Mouse (Mus musculus): ENCODE data around the gene Chpf2.

Gene Chpf2

DNA sequence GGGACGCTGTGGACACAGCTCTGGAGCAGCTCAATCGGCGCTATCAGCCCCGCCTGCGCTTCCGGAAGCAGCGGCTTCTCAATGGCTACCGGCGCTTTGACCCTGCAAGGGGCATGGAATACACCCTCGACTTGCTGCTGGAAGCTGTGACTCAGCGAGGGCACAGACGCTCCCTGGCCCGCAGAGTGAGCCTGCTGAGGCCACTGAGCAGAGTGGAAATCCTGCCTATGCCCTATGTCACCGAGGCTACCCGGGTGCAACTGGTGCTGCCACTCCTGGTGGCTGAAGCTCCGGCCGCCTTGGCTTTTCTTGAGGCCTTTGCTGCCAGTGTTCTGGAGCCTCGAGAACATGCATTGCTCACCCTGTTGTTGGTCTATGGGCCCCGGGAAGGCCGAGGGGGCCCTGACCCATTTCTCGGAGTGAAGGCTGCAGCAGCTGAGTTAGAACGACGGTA, 4.8 kb downstream of the Chpf2 start:
- in situ Hi-C loops (cut with MboI, MseI), result loop anchor here (25.0 kb wide), 1 partner anchor 1179 kb away; no protein-coding TSS in a partner anchor

GRCm38 (mm10) chr5:24591796-24592470, 5.4 kb downstream of the Chpf2 start:
- in situ Hi-C loops (cut with MboI, MseI), result loop anchor here (25.0 kb wide), 1 partner anchor 1180 kb away; no protein-coding TSS in a partner anchor

DNA sequence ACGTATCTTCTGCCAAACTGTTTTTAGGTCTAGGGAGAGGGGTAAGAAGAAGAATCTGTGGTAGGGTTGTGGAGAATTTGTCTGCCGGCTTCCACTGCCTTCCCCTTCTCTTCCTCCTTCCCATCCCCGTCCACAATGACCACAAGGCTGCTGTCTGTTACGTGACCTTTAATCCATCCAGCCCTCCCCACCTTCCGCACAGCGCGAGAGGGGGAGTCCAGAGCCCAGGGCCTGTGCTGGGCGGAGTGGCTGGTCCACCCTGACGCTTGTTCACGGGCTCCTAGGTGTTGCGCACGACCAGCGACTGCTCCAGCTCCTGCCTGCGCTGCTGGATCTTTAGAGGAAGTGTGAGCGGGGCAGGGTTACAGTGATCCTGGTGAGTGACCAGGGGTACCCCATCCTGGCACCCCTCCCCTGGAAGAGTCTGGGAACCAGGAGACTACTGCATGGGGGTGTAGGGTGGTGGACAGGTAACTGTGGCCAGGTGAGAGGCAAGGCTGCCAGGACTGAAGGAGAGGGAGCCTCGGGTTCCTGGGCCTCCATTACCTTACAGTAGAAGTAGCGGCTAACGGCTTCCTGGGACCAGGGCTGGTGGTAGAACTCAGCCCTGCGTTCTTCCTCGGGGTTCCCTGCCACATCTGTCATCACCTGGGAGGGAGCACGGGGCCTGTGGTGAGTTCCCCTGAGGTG, 6.1 kb downstream of the Chpf2 start:
- in situ Hi-C loops (cut with MboI, MseI), result loop anchor here (25.0 kb wide), 1 partner anchor 1180 kb away; no protein-coding TSS in a partner anchor

GRCm38 (mm10) chr5:24593230-24593629, 6.7 kb downstream of the Chpf2 start:
- in situ Hi-C loops (cut with MboI, MseI), result loop anchor here (25.0 kb wide), 1 partner anchor 1181 kb away; no protein-coding TSS in a partner anchor

GRCm38 (mm10) chr5:24593928-24594327, 7.4 kb downstream of the Chpf2 start:
- in situ Hi-C loops (cut with MboI, MseI), result loop anchor here (25.0 kb wide), 1 partner anchor 1182 kb away; no protein-coding TSS in a partner anchor

DNA sequence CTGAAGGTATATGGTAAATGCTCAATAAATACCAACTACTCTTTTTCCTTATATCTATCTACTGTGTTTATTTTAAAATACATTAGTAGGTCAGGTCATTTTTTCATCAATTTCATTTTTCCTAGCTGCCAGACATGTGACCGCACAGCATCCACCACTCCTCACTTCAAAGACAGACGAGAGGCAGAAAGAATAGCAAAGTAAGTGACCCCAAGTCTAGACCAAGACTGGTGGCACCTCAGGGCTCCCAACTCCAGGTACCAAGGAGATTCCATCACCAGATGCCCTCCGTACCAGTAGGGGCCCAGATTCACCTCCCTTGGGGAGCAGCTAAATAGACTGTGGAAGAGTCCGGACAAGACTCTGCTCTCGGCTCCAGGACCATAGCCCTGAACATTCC, 7.8 kb downstream of the Chpf2 start:
- in situ Hi-C loops (cut with MboI, MseI), result loop anchor here (25.0 kb wide), 1 partner anchor 1182 kb away; no protein-coding TSS in a partner anchor

DNA sequence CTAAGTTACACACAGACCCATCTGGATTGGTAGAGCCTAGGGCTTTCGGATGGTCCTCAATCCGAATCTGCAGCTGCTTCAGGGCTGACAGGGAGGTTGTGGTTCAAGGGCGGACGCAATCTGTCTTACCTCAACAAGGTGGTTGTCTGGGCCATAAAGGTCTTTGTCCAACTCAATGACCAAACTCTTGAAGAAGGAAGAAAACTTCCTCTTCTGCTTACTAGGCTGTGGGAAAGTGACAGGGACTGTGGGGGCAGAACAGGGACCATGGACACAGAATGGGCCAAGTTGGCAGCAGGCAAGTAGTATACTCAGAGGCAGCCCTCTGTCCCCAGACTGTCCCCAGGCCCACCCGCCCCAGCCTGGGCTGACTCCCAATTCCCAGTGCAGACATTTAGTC, 8.7 kb downstream of the Chpf2 start:
- in situ Hi-C loops (cut with MboI, MseI), result loop anchor here (25.0 kb wide), 1 partner anchor 1183 kb away; no protein-coding TSS in a partner anchor

- in situ Hi-C loops (cut with MboI, MseI), result loop anchor here (25.0 kb wide), 1 partner anchor 1184 kb away; no protein-coding TSS in a partner anchor
These were observed 9.3 kb downstream of the Chpf2 start for GRCm38 (mm10) chr5:24595786-24596380.

DNA sequence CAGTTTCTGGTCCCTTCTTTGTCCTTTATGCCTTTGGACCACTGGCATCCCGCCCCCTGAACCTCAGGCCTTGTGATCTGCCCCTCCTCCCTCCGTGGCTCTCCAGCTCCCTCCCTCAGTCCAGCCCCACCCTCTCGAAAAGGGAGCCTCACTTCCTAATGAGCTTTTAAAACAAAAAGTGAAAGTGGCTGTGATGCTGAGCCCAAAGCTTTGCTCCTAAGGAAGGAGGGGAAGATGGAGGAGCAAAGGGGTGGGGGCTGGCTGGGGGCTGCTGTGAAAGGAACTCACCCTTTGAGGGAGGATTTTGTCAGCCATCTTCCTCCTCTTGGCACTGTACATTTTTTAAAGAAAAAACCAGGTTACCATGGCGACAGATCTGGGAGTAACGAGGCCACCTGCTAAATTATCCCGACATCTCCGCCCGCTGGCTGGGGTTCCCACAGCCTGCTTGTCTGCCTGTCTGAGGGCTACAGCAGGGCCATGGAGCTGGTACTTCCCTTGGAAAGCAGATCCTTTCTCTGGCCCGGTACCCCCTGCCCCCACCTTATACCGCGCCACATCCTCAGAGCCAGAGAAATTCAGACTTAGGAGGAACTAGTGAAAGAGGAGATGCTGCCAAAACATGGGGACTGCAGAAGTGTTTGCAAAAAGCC, 10.1 kb downstream of the Chpf2 start:
- in situ Hi-C loops (cut with MboI, MseI), result loop anchor here (25.0 kb wide), 1 partner anchor 1184 kb away; no protein-coding TSS in a partner anchor

DNA sequence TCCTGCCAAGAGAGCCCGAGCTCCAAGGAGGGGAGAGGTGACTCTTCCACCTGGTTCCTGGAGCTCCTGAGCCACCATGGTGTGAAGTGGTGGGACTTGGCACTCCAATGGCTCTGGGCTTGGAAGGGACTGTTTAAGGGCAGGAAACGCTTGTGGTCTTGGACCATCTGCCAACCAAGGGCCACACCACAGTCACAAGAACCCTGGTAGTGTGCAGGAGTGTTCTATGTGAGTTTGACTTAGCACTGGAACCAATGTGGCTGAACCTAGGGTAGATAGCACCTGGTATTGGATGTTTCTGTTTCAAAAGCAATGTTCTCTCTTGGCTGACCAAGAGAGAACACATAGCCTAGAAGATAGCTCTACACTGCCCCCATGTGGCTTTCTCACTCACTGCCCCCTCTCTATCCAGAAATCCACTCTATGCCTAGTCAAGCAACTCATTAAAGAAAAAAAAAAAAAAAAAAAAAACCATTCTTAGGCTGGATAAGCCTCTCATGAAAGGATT, 10.7 kb downstream of the Chpf2 start:
- in situ Hi-C loops (cut with MboI, MseI), result loop anchor here (25.0 kb wide), 1 partner anchor 1185 kb away; no protein-coding TSS in a partner anchor

GRCm38 (mm10) chr5:24597901-24598569, 11.5 kb downstream of the Chpf2 start:
- in situ Hi-C loops (cut with MboI, MseI), result loop anchor here (25.0 kb wide), 1 partner anchor 1186 kb away; no protein-coding TSS in a partner anchor

DNA sequence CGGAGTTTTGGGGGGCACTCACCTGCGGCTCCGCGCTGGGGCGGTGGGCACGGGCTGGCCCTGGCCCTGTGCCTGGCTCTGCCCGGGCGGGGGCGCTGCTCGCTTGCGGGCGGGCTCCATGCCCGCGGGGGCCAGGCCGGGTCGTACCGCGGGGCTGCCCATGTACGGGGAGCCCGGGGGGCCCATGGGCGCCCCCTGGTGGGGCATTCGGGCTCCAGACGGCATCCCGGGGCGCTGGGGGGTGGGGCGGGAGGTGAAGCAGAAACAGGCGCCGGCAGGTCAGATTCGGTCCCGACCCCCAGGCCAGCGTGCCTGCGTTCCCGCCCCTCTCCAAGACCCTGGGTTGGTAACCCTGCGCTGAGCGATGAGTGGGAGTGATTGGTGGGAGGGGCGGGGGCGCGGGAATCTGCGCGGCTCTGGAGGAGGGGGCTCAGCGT, 12.0 kb downstream of the Chpf2 start:
- in situ Hi-C loops (cut with MboI, MseI), result loop anchor here (25.0 kb wide), 1 partner anchor 1186 kb away; no protein-coding TSS in a partner anchor

DNA sequence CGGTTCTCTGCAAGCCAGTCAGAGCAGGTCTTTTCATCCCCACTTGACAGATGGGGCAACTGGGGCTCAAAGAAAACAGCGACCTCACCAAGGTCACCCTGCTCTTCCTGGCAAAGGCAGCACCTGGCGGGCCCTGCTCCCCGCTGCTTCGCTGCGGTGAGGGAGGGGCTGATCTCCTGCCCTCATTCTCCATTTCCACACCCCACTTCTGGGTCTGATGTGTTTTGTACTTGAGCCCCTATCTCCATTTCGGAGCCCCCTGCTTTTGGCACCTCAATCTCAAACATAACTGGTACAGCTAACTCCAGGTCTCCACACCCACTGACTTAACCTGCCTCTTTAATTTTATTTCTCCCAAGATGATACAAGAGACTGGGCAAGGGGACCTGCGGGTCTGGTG, 12.6 kb downstream of the Chpf2 start:
- in situ Hi-C loops (cut with MboI, MseI), result loop anchor here (25.0 kb wide), 1 partner anchor 1187 kb away; no protein-coding TSS in a partner anchor

GRCm38 (mm10) chr5:24600236-24600635, 13.7 kb downstream of the Chpf2 start:
- in situ Hi-C loops (cut with MboI, MseI), result no loop called here

- in situ Hi-C loops (cut with MboI, MseI), result no loop called here
These were observed 14.7 kb downstream of the Chpf2 start for GRCm38 (mm10) chr5:24601071-24601835.

- in situ Hi-C loops (cut with MboI, MseI), result no loop called here
These were observed 15.6 kb downstream of the Chpf2 start for GRCm38 (mm10) chr5:24601911-24602750.

GRCm38 (mm10) chr5:24602751-24603343, 16.3 kb downstream of the Chpf2 start:
- in situ Hi-C loops (cut with MboI, MseI), result no loop called here

GRCm38 (mm10) chr5:24603431-24604010, 17.0 kb downstream of the Chpf2 start:
- in situ Hi-C loops (cut with MboI, MseI), result no loop called here
